Mouse (Mus musculus) embryonic facial prominence, embryonic 13.5 days (tissue): ENCODE measurements around the gene Ptprn. TPM values are rescaled to one million over a fixed set of nuclear protein-coding genes. Genes with fewer than 3 reads are reported as not detected.
"Not testable (repeated sequence)": the region's sequence is repeated elsewhere in the genome, so short reads cannot be mapped to it uniquely, and the experiment has no call there.

ENCODE experiments used
- ATAC-seq: fragments of 200-750 bp; cut with Nextera tagmentation; 2 replicates; pipeline ENCODE4 v1.8.0; 2017; ENCODE audit warnings: low read depth; ENCODE audit not compliant: insufficient number of reproducible peaks, insufficient read depth, low FRiP score, low TSS enrichment
- H3K27ac ChIP-seq: fragments of 300-500 bp; sonication (generic); 2 replicates; pipeline ENCODE4 v1.5.1; 2015; ENCODE audit warnings: moderate library complexity, mild to moderate bottlenecking, inconsistent platforms
- H3K27me3 ChIP-seq: fragments of 300-500 bp; sonication (generic); 2 replicates; pipeline ENCODE4 v1.6.1; 2015; ENCODE audit warnings: mild to moderate bottlenecking, inconsistent platforms
- H3K36me3 ChIP-seq: fragments of 300-500 bp; sonication (generic); 2 replicates; pipeline ENCODE4 v1.6.1; 2015; ENCODE audit warnings: mild to moderate bottlenecking, inconsistent platforms
- H3K4me1 ChIP-seq: fragments of 300-500 bp; sonication (generic); 2 replicates; pipeline ENCODE4 v1.6.1; 2015; ENCODE audit warnings: inconsistent platforms
- H3K4me2 ChIP-seq: fragments of 300-500 bp; sonication (generic); 2 replicates; pipeline ENCODE4 v1.6.1; 2015; ENCODE audit warnings: moderate library complexity, mild to moderate bottlenecking, inconsistent platforms
- H3K4me3 ChIP-seq: fragments of 300-500 bp; sonication (generic); 2 replicates; pipeline ENCODE4 v1.5.1; 2015; ENCODE audit warnings: mild to moderate bottlenecking, inconsistent platforms
- H3K9ac ChIP-seq: fragments of 300-500 bp; sonication (generic); 2 replicates; pipeline ENCODE4 v1.6.1; 2015; ENCODE audit warnings: mild to moderate bottlenecking, inconsistent platforms
- H3K9me3 ChIP-seq: fragments of 300-500 bp; sonication (generic); 2 replicates; pipeline ENCODE4 v1.6.1; 2016; ENCODE audit warnings: inconsistent platforms
- WGBS: fragments of 180-500 bp; shearing (Covaris S2); methylation state at CpG from one replicate; pipeline ENCODE4 v1.1.7; 2015; ENCODE audit warnings: mixed read lengths; 5-methylcytosine and 5-hydroxymethylcytosine counted together
- polyA plus RNA-seq: library from polyadenylated mRNA; unstranded; fragments of >200 nt; fragmentation: Nextera tagmentation; extraction: Ambion mirVana; gene quantifications from 2 replicates; pipeline ENCODE4 v1.2.1, GENCODE M21; 2015

Ptprn gene
- polyA plus RNA-seq, 1 experiment from 2014 or later: 0.37 TPM

DNA sequence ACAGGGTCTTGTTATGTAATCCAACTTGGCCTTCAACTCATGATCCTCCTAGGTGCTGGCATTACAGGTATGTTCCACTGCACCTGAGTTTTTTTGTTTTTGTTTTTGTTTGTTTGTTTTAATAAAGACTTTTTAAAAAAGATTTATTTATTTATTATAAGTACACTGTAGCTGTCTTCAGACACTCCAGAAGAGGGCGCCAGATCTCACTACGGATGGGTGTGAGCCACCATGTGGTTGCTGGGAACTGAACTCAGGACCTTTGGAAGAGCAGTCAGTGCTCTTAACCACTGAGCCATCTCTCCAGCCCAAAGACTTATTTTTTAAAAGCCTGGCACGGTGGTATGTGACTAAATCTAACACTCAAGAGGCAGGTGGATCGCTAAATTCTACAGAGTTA, 31.8 kb downstream of the Ptprn start:
- Histone ChIP-seq H3K27me3 (peaks cover 14% of the 10 kb centered on the region; the same call in 1 of the 2 replicates), H3K4me1 (peaks cover 16% of the 10 kb centered on the region)
- H3K36me3 ChIP-seq, H3K9me3 ChIP-seq, H3K27ac ChIP-seq, H3K4me3 ChIP-seq, H3K9ac ChIP-seq, H3K4me2 ChIP-seq, ATAC-seq: not testable (repeated sequence)
- 73% methylated on average over 4 of the region's 4 CpGs for WGBS

DNA sequence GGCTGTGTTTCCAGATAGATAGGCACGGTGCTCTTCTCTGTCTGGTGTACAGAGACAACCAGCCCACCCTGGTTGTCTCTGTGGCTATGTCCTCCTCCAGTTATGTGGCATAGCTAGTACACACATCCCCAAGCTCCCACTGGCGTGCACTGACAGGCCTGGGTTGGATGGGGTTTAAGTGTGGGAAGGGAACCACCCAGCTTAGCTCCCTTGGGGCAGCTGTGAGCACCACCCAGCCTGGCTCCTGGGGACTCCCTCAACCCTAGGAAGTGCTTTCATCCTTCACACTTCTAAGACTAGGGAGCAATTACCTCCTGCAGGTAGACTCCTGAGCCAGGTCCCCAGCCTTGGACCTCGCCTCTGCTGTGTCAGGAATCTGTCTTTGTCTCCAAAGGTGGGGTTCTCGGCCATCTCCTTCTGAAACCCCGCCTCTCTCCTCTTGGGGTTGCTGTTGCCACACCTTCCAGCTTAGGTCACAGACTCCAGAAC, 32.6 kb downstream of the Ptprn start, which contains the start of gene A630095N17Rik:
Gene A630095N17Rik, minus strand, starts transcription at position 439 of the 489 bp plus-strand sequence.
- H3K4me1 ChIP-seq: peaks cover 8% of the 10 kb centered on the region
- H3K27ac ChIP-seq: no peak within 1 kb of the TSS
- H3K9me3 ChIP-seq: no peaks in the 10 kb centered on the region
- peaks cover 14% of the 10 kb centered on the region; the same call in 1 of the 2 replicates for H3K27me3 ChIP-seq
- no peak within 1 kb of the TSS for H3K4me2 ChIP-seq
- 67% methylated on average over 5 of the region's 5 CpGs for WGBS
- ATAC-seq: no peak
- no peak within 1 kb of the TSS for H3K9ac ChIP-seq
- H3K4me3 ChIP-seq: no peak within 1 kb of the TSS
- no peaks in the 10 kb centered on the region for H3K36me3 ChIP-seq

DNA sequence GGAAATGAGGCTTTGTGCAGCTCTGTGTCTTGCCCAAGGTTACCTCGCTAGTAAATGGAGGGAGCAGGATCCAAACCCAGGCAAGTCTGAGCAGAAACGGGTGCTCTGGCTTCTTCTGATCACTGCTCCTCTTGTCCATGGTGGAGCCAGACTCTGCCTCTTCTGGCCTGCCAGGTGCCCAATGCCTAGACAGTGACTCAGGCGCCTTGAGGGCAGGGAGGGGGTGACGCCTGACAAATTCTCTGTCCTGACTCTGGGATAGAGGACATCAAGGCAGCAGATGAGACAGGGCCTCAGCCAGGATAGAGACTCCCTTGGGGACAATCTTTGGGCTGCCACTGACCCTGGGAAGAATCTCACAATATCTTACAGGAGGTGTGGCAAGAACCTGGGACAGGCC, 33.1 kb downstream of the Ptprn start:
- no peak for ATAC-seq
- no peaks in the 10 kb centered on the region for H3K36me3 ChIP-seq
- WGBS: 61% methylated on average over 4 of the region's 4 CpGs
- no peak overlapping the region for H3K27ac ChIP-seq
- H3K4me1 ChIP-seq: peaks cover 8% of the 10 kb centered on the region
- peaks cover 14% of the 10 kb centered on the region; the same call in 1 of the 2 replicates for H3K27me3 ChIP-seq
- H3K4me3 ChIP-seq: no peak overlapping the region
- no peaks in the 10 kb centered on the region for H3K9me3 ChIP-seq
- H3K4me2 ChIP-seq: no peak overlapping the region
- no peak overlapping the region for H3K9ac ChIP-seq

DNA sequence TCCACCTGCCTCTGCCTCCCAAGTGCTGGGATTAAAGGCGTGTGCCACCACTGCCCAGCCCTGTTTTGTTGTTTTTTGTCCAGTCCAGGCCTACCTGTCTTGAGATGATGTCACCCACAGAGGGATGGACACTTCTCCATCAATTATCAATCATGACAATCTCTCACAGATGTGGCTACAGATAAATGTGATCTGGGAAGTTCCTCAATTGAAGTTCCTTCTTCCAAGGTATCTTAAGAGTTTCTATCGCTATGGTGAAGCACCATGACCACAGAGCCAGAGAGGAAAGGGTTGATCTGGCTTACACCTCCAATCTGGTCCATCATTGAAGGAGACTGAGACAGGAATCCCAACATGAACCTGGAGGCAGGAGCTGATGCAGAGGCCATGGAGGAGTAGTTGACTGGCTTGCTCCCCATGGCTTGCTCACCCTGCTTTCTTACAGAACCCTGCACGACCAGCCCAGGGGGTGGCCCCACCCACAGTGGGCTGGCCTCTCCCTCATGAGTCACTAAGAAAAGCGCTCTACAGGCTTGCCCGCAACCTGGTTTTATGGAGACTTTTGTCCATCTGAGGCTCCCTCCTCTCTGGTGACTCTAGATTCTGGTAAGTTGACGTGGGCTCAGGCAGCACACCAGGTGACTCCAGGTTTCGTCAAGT, 33.8 kb downstream of the Ptprn start:
- Histone ChIP-seq H3K36me3 (no peaks in the 10 kb centered on the region), H3K4me2 (no peak overlapping the region), H3K27me3 (peaks cover 14% of the 10 kb centered on the region; the same call in 1 of the 2 replicates), H3K27ac (no peak overlapping the region), H3K9me3 (no peaks in the 10 kb centered on the region), H3K4me3 (no peak overlapping the region), H3K9ac (no peak overlapping the region), H3K4me1 (peaks cover 3% of the 10 kb centered on the region; the same call in 1 of the 2 replicates)
- WGBS: 74% methylated on average over 7 of the region's 7 CpGs
- ATAC-seq: no peak

DNA sequence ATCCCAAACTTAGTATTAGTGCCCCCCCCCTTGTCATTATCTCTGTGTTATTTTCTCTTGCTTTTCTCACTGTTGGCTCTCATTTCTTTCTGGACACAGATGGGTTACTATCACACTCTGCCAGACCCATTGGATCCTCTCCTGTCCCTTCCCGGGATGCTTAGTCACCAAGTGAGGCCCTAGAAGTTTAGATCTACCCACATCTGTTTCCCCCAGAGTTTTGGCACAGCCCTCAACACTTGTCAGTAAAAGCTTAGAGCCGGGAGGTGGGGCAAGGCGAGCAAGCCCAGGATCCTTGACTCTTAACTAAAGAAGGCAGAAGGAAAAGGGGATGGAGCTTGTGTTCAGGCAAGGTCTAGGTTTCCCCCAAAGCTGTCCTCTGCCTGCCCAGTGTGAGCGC, 35.1 kb downstream of the Ptprn start:
- Histone ChIP-seq H3K4me3 (no peak overlapping the region), H3K4me1 (0 out of 2 replicates have a peak, but pooled peaks cover 3% of the 10 kb centered on the region), H3K27me3 (peaks cover 14% of the 10 kb centered on the region; the same call in 1 of the 2 replicates), H3K36me3 (no peaks in the 10 kb centered on the region), H3K27ac (no peak overlapping the region), H3K9ac (no peak overlapping the region), H3K9me3 (no peaks in the 10 kb centered on the region), H3K4me2 (no peak overlapping the region)
- no peak for ATAC-seq
- WGBS: 69% methylated on average over 4 of the region's 4 CpGs

DNA sequence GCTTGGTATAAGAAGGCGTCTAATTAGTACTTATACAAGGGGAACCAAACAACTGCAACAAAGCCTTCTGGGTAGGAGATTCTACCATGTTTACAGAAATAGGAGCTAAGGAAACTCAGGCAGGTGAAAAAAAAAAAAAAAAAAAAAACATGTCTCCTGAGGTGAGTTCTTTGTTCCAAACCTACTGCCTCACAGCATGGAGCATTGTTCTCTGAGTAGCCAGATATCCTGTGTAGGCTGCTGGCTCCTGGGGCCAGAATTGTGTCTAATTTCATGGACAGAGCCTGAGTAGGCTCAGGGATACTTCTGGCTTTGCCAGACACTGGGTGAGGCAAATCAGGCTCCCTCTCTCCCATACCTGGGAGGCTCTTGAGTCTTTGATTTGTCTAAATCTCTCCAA, 36.6 kb downstream of the Ptprn start:
- no peak for ATAC-seq
- H3K4me3 ChIP-seq: no peak overlapping the region
- H3K9ac ChIP-seq: no peak overlapping the region
- H3K4me1 ChIP-seq: no peaks in the 10 kb centered on the region
- H3K4me2 ChIP-seq: no peak overlapping the region
- H3K27me3 ChIP-seq: peaks cover 15% of the 10 kb centered on the region; the same call in 1 of the 2 replicates
- no peaks in the 10 kb centered on the region for H3K36me3 ChIP-seq
- H3K9me3 ChIP-seq: no peaks in the 10 kb centered on the region
- WGBS: 81% methylated on average over 1 of the region's 1 CpGs
- no peak overlapping the region for H3K27ac ChIP-seq

DNA sequence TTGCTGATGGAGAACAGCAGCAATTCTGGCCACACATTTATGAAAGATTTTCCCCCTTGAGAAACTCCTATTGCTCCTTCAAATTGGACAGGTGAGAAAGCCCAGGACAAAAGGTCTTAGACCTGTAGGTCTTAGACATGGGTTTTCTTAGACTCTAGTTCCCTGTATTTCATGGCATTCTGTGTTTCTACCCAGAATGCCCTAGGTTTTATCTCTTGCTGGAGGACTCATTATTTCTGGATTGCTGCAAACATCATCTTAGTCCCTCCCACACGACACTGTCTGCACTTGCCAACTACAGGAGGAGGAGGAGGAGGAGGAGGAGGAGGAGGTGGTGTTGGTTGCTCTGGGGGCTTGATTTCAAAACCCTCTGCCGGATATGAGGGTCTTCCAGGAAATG, 38.2 kb downstream of the Ptprn start:
- no peak overlapping the region for H3K9ac ChIP-seq
- H3K9me3 ChIP-seq: no peaks in the 10 kb centered on the region
- peaks cover 20% of the 10 kb centered on the region for H3K27me3 ChIP-seq
- no peak for ATAC-seq
- 64% methylated on average over 2 of the region's 2 CpGs for WGBS
- no peaks in the 10 kb centered on the region for H3K36me3 ChIP-seq
- no peak overlapping the region for H3K4me2 ChIP-seq
- no peak overlapping the region for H3K4me3 ChIP-seq
- no peak overlapping the region for H3K27ac ChIP-seq
- H3K4me1 ChIP-seq: no peaks in the 10 kb centered on the region

DNA sequence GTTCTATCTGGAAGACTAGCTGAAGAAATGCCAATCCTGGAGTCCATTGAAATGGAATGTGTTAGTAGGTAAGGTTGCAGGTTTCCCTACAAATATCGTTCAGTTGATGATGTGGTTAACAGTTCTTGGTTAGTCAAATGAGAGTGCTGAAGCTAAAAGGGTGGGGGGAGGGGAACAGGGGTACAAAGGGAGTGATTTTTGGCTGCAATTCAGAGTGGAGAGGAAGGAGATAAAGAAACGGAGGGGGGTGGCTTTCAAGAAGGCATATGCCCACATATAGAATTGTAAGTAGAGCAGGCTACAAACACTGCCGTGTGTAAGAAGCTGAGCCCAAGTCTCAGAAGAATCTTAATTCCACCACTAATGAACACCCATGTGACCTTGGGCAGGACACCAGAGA, 38.8 kb downstream of the Ptprn start:
- no peak overlapping the region for H3K4me3 ChIP-seq
- no peak overlapping the region for H3K4me2 ChIP-seq
- no peaks in the 10 kb centered on the region for H3K4me1 ChIP-seq
- H3K9me3 ChIP-seq: no peaks in the 10 kb centered on the region
- H3K27ac ChIP-seq: no peak overlapping the region
- 67% methylated on average over 3 of the region's 3 CpGs for WGBS
- ATAC-seq: no peak
- H3K36me3 ChIP-seq: no peaks in the 10 kb centered on the region
- H3K9ac ChIP-seq: no peak overlapping the region
- peaks cover 24% of the 10 kb centered on the region for H3K27me3 ChIP-seq

DNA sequence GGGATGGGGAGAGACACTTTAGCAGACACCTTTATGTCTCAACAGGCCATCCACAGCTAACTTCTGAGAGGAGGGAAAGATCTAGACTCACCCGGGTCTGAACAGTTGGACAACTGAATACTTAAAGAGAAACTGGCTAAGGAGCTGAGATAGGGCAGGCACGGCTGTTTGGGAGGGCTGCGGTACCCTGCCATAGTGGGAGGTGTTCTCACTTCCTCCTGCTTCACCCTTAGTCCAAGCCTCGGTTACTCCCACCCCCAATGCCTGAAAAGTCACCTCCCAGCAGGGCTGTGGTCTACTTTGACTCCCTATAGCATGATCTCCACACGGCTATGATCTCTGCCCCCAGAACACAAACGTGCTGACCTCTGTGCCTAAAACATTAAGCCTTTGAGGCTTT, 40.8 kb downstream of the Ptprn start:
- peaks cover 40% of the 10 kb centered on the region for H3K27me3 ChIP-seq
- no peak overlapping the region for H3K4me2 ChIP-seq
- no peak for ATAC-seq
- no peak overlapping the region for H3K27ac ChIP-seq
- WGBS: 61% methylated on average over 6 of the region's 6 CpGs
- H3K9me3 ChIP-seq: no peaks in the 10 kb centered on the region
- H3K9ac ChIP-seq: no peak overlapping the region
- H3K36me3 ChIP-seq: no peaks in the 10 kb centered on the region
- H3K4me3 ChIP-seq: no peak overlapping the region
- H3K4me1 ChIP-seq: peaks cover 10% of the 10 kb centered on the region

DNA sequence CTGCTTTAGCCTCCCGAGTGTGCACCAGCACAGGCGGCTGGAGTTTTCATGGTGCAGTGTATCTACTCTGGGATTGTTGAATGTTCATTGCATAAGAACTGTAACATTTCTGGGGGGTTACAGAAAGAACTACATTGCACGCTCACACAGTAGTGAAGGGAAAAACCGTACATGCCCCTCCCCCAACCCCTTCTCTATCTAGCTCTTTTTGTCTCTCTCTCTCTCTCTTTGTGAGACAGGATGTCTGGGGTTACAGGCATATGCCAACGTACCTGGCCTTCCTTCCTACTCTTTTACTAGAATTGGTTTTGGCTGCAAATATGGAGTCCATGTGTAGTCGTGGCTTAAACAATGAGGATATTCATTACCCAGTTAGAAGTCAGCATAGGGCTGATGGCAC, 41.4 kb downstream of the Ptprn start:
- ATAC-seq: no peak
- Histone ChIP-seq H3K9me3 (no peaks in the 10 kb centered on the region), H3K27ac (no peak overlapping the region), H3K9ac (no peak overlapping the region), H3K4me1 (peaks cover 16% of the 10 kb centered on the region), H3K4me2 (no peak overlapping the region), H3K4me3 (no peak overlapping the region), H3K36me3 (no peaks in the 10 kb centered on the region), H3K27me3 (peaks cover 46% of the 10 kb centered on the region)
- 71% methylated on average over 6 of the region's 6 CpGs for WGBS

DNA sequence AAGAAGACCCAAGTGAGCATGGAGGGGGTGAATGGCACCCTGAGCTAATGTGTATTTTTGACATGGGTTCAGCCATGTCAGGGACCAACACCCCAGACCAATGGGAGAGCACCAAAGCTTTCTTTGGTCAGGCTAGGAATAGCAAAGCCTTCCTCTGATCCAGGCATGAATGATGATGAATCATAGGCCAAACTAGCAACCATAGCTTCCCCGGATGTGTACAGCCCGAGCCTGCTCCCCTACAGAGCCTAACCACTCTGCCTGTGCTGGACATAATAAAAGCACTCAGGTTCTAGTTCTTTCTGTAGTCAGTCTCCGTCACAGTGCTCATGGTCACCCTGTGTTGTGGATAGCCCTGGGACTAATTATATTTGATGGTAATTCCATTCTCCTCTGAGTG, 42.8 kb downstream of the Ptprn start:
- H3K27ac ChIP-seq: no peak overlapping the region
- ATAC-seq: no peak
- H3K9me3 ChIP-seq: no peaks in the 10 kb centered on the region
- 72% methylated on average over 3 of the region's 3 CpGs for WGBS
- H3K4me2 ChIP-seq: no peak overlapping the region
- no peak overlapping the region for H3K4me3 ChIP-seq
- H3K36me3 ChIP-seq: no peaks in the 10 kb centered on the region
- H3K4me1 ChIP-seq: peaks cover 17% of the 10 kb centered on the region
- peaks cover 60% of the 10 kb centered on the region for H3K27me3 ChIP-seq
- H3K9ac ChIP-seq: no peak overlapping the region

DNA sequence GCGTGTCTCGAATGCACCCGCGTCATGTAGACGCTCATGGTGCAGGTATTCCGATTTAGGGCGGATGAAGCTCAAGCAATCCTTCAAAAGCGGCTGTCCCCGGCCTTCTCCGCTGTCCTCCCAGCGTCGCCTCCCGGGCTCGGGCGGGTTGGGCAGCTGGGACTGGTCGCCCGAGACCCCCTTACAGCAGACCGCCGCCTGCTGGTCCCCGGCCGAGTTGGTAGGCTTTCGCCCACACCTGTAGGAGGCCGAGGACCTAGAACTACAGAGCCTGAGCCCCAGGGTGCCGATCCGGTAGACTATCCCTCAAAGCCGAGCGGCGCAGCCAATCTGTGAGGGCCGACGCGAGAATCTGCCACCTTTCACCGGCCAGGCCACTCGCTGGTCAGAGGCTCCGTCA, 44.8 kb downstream of the Ptprn start, which contains the start of gene Tuba4a:
Gene Tuba4a, minus strand, starts transcription at position 335 of the 400 bp plus-strand sequence.
- H3K27ac ChIP-seq: no peak within 1 kb of the TSS
- H3K36me3 ChIP-seq: peaks cover 15% of the 10 kb centered on the region

More for the DNA sequence above, 44.8 kb downstream of the Ptprn start, which contains the start of gene Tuba4a:
- ATAC-seq: peak; percentile 49; the same call in 1 of the 2 replicates
- Histone ChIP-seq H3K4me1 (peaks cover 17% of the 10 kb centered on the region), H3K9me3 (no peaks in the 10 kb centered on the region), H3K4me2 (peak within 1 kb of the TSS; percentile 97), H3K9ac (peak within 1 kb of the TSS; percentile 69), H3K27me3 (peaks cover 70% of the 10 kb centered on the region), H3K4me3 (peak within 1 kb of the TSS; percentile 57)
- 2% methylated on average over 34 of the region's 34 CpGs for WGBS
